Comparison of ENCODE assay signal across 11 mouse cellular contexts in the genomic region with DNA sequence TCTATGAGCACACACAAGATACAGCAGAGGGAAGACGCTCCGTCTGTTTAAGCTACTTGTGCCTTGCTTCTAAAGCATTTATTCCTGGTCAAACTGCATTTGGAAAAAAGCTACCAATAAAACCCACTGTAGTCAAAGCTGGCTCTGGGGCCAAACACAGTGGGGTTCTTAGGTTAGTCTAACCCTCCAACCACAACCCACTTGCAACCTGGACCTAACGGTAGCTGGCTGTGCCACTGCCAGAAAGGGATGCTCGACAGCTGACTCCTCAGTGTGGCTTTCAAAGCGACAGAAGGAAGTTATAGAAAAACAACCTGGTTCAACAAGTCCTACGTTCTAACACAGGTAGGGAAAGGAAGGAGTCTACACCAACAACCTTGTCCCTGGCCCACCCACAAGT.
"Had no signal": no experiment of that assay in that cellular context is flagged by ENCODE, and none has a peak within 500 bp of the region (broad histone marks: within the 10 kb centered on the region; RNA-seq: fewer than 3 reads in every experiment).

No protein-coding gene starts in this region.

- DNase-seq: retina, postnatal 1 day; spleen, adult 18-20 months; thymus, adult 18-20 months; thymus, adult 2 months; thymus, postnatal 14 days; thymus, postnatal 25 days; thymus, postnatal 36 days; thymus, postnatal 4 days had no signal

- H3K4me2 ChIP-seq: neural tube, embryonic 15.5 days; stomach, embryonic 15.5 days had no signal

- H3K9ac ChIP-seq: neural tube, embryonic 15.5 days; stomach, embryonic 15.5 days had no signal

- H3K27ac ChIP-seq: neural tube, embryonic 15.5 days; stomach, embryonic 15.5 days; stomach, postnatal 0 days had no signal

- H3K4me1 ChIP-seq: neural tube, embryonic 15.5 days; stomach, embryonic 15.5 days had no signal

- H3K27me3 ChIP-seq: neural tube, embryonic 15.5 days; stomach, embryonic 15.5 days had no signal

- H3K9me3 ChIP-seq: neural tube, embryonic 15.5 days; stomach, embryonic 15.5 days had no signal

- H3K4me3 ChIP-seq: neural tube, embryonic 15.5 days; stomach, embryonic 15.5 days had no signal
